Mouse (Mus musculus): ENCODE measurements around the gene Actg1. TPM values are rescaled to one million over a fixed set of nuclear protein-coding genes. Genes with fewer than 3 reads are reported as not detected.

The Actg1 gene
- polyA plus RNA-seq, 1 experiment from 2014 or later = 3,148 TPM

Small RNA genes lying within 50 kb of the gene (microRNA-seq; reads per million reads assigned to microRNA genes)
- gene Gm23419 (not detected), gene Mir6935 (1.1 reads per million)

Other genes starting within 250 kb of the Actg1 start
- 18.5 and 19.2 TPM in 2 replicates for gene Tepsin, start 249.8 kb downstream of the Actg1 start, polyA plus RNA-seq (2016; fragmentation: Nextera tagmentation; extraction: Ambion mirVana)
- gene Ndufaf8, start 249.6 kb downstream of the Actg1 start, polyA plus RNA-seq (2016; fragmentation: Nextera tagmentation; extraction: Ambion mirVana) = 67.4 and 73.6 TPM in 2 replicates
- gene Slc38a10, start 197.2 kb downstream of the Actg1 start, polyA plus RNA-seq (2016; fragmentation: Nextera tagmentation; extraction: Ambion mirVana) = 95.0 and 99.5 TPM in 2 replicates
- gene Bahcc1, start 115.6 kb downstream of the Actg1 start, polyA plus RNA-seq (2016; fragmentation: Nextera tagmentation; extraction: Ambion mirVana) = 16.8 and 18.8 TPM in 2 replicates
- 0.61 and 0.78 TPM in 2 replicates for gene Fscn2, start 13.0 kb upstream of the Actg1 start, polyA plus RNA-seq (2016; fragmentation: Nextera tagmentation; extraction: Ambion mirVana)
- gene Faap100, start 30.2 kb upstream of the Actg1 start, polyA plus RNA-seq (2016; fragmentation: Nextera tagmentation; extraction: Ambion mirVana) = 44.6 and 48.3 TPM in 2 replicates
- 48.8 and 52.9 TPM in 2 replicates for gene Nploc4, start 89.2 kb upstream of the Actg1 start, polyA plus RNA-seq (2016; fragmentation: Nextera tagmentation; extraction: Ambion mirVana)
- gene Tspan10, start 94.1 kb upstream of the Actg1 start, polyA plus RNA-seq (2016; fragmentation: Nextera tagmentation; extraction: Ambion mirVana) = 2.1 and 3.6 TPM in 2 replicates
- 0.28 TPM in 1 of 2 replicates, not detected in the other for gene Pde6g, start 105.0 kb upstream of the Actg1 start, polyA plus RNA-seq (2016; fragmentation: Nextera tagmentation; extraction: Ambion mirVana)
- gene Oxld1, start 109.5 kb upstream of the Actg1 start, polyA plus RNA-seq (2016; fragmentation: Nextera tagmentation; extraction: Ambion mirVana) = 11.2 and 12.0 TPM in 2 replicates
- gene Ccdc137, start 109.6 kb upstream of the Actg1 start, polyA plus RNA-seq (2016; fragmentation: Nextera tagmentation; extraction: Ambion mirVana) = 41.8 and 42.2 TPM in 2 replicates
- 62.9 and 64.2 TPM in 2 replicates for gene Arl16, start 119.1 kb upstream of the Actg1 start, polyA plus RNA-seq (2016; fragmentation: Nextera tagmentation; extraction: Ambion mirVana)
- gene Mrpl12, start 136.1 kb upstream of the Actg1 start, polyA plus RNA-seq (2016; fragmentation: Nextera tagmentation; extraction: Ambion mirVana) = 126 and 128 TPM in 2 replicates
- gene Slc25a10, start 143.3 kb upstream of the Actg1 start, polyA plus RNA-seq (2016; fragmentation: Nextera tagmentation; extraction: Ambion mirVana) = 52.6 and 57.4 TPM in 2 replicates
- 1.7 and 2.1 TPM in 2 replicates for gene Gcgr, start 182.2 kb upstream of the Actg1 start, polyA plus RNA-seq (2016; fragmentation: Nextera tagmentation; extraction: Ambion mirVana)
- 234 and 242 TPM in 2 replicates for gene Mcrip1, start 201.2 kb upstream of the Actg1 start, polyA plus RNA-seq (2016; fragmentation: Nextera tagmentation; extraction: Ambion mirVana)
- gene Ppp1r27, start 202.6 kb upstream of the Actg1 start, polyA plus RNA-seq (2016; fragmentation: Nextera tagmentation; extraction: Ambion mirVana) = 0.36 TPM in 1 of 2 replicates, not detected in the other
- 622 and 637 TPM in 2 replicates for gene P4hb, start 224.7 kb upstream of the Actg1 start, polyA plus RNA-seq (2016; fragmentation: Nextera tagmentation; extraction: Ambion mirVana)
- 561 and 568 TPM in 2 replicates for gene Arhgdia, start 233.1 kb upstream of the Actg1 start, polyA plus RNA-seq (2016; fragmentation: Nextera tagmentation; extraction: Ambion mirVana)
- 683 and 688 TPM in 2 replicates for gene Alyref, start 249.8 kb upstream of the Actg1 start, polyA plus RNA-seq (2016; fragmentation: Nextera tagmentation; extraction: Ambion mirVana)
- gene Anapc11, start 249.9 kb upstream of the Actg1 start, polyA plus RNA-seq (2016; fragmentation: Nextera tagmentation; extraction: Ambion mirVana) = 191 and 198 TPM in 2 replicates

Measured in embryonic facial prominence, embryonic 12.5 days (tissue).